Mouse (Mus musculus) brain, embryonic 18.5 days (tissue): ENCODE measurements around the gene Pde9a.

Experiments
- DNase-seq: peaks from one replicate; pipeline ENCODE4 v3.0.0-alpha.2; 2012; ENCODE audit warnings: low read depth, low spot score

Pde9a gene

GRCm38 (mm10) chr17:31386766-31387275 is 811 bp downstream of the Pde9a start:
- DNase-seq, result no peak

- no peak for DNase-seq
These were observed 3.5 kb downstream of the Pde9a start for GRCm38 (mm10) chr17:31389432-31390050.

- no peak for DNase-seq
These were observed 5.5 kb downstream of the Pde9a start for GRCm38 (mm10) chr17:31391462-31391861.

DNA sequence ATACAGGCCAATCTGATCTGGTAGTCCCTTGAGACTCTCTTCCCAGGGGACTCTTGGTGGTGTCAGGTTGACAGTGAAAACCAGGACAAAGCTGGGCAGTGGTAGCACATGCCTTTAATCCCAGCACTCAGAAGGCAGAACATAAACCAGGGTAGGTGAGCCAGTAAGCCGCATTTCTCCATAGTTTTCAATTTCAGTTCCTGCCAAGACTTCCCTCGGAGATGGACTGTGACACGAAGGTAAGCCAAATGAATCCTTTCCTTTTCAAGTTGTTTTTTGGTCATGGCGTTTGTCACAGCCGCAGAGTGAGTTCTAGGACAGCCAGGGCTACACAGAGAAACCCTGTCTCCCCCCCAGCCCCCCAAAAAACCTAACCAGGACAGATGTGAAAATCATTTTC is 6.0 kb downstream of the Pde9a start:
- no peak for DNase-seq

DNA sequence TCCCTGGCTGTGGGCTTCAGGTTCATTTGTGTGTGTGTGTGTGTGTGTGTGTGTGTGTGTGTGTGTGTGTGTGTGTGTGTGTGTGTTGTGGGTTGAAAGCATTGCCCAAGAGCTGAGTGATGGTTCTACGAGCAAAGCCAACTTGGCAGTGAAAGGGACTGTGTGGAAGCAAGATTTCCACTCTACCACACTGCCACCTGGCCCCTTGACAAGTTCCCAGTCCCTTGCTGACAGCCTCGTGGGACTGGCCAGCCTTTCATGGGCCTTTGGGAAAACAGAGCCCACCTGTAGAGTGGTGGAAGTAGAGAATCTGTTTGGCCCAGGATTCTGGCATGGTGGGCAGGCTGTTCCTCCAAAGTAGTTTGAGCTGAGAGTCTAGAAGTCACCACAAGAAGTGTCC is 7.8 kb downstream of the Pde9a start:
- no peak for DNase-seq

- no peak for DNase-seq
These were observed 14.3 kb downstream of the Pde9a start for GRCm38 (mm10) chr17:31400294-31400693.

GRCm38 (mm10) chr17:31401160-31401559 is 15.2 kb downstream of the Pde9a start:
- no peak for DNase-seq

GRCm38 (mm10) chr17:31402713-31403112 is 16.7 kb downstream of the Pde9a start:
- no peak for DNase-seq

- DNase-seq, result no peak
These were observed 19.8 kb downstream of the Pde9a start for GRCm38 (mm10) chr17:31405694-31406227.

DNA sequence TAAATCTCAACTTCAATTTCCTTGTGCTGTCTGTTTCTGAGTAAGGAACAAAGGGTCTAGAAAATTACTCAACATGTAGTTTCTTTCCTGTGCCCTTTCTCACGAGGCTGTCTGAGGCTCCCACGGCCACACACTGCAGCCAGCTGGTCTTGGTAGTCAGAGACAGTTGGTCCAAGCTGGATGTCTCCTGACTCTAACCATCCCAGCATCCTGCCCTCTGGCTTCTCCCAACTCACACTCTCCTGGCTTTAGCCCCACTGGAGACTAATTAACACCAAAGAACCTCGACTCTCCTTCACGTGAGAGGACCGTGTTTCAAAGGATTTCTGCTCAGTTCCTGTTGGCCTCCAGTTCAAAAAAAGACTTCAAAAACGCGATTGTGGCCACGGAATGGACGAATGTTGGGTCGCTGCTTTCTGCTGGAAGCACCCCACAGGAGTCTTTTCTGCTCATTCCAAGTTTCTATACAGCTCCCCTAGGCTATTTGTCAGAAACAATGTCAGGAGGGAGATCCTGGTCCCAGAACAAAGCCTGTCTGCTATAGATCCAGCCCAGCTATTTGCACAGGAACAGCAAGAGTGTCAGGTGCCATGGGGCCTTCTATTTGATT is 23.8 kb downstream of the Pde9a start:
- no peak for DNase-seq

DNA sequence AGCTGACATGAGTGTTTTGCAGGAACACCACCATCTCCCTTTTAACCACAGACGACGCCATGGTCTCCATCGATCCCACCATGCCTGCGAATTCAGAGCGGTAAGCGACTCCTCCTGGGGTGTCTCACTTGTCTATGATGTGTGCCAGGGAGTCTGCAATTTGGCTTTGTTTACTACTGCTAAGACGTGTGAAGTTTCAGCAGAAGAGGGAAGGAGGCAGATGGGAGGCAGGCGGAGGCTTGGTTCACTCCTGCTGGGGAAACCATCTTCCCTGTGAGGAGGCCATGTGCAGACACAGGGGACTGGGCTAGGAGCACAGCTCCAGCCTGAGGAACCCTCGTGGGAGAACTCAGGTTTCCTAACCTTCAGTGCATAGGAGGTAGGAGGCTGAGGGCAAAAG is 29.2 kb downstream of the Pde9a start:
- no peak for DNase-seq

DNA sequence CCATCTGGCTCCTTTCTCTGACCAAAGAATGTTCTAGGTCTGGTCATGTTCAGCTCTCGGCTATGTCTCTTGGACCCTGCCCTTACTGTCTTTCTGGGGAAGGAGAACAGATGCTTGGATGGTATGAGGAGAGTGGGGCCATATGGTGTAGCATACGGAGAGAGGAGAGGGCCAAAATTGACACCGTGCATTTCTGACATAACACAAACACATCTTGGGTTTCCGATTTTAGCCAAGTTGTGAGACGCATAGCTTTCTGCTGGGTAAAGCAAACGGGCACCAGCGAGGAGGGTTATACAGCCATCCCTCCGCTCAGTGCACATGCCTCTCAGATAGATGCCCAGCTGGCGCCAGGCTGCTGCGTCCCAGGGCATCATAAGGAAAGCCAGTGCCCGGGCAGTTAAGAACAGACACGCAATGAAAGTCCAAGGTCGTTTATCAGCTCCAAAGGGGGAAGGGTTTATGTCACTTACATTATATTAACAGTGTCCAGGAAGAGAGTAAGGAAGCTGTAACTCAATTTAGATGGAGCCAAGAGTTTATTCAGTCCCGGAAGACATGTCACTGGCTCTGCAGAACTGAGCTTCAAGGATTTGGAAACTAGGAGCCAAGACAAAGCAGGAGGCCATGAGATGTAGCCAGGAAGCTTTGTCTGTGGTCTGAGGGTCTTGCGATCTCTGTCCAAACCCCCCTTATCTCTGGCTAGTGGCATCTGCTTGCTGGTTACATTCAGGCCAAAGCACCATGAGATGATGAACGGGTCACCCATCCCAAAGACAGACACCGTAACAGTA is 33.0 kb downstream of the Pde9a start:
- no peak for DNase-seq

DNA sequence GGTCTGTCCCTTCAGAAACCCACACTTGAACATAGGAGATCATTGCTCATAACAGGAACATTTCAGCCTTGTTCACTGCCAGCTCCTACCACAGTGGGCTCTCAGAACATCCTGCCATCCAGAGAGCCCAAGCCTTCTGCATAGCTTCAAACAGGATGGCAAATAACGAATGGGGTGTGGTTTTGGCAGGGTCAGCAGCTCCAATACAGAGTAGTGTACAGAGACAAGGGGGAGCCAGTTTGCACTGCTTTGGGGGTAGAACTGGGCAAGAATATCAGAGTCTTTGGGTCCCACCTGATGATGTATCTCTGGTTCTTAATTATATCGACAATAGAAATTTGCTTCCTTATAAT is 33.6 kb downstream of the Pde9a start:
- no peak for DNase-seq

GRCm38 (mm10) chr17:31419995-31420394 is 34.0 kb downstream of the Pde9a start:
- no peak for DNase-seq

DNA sequence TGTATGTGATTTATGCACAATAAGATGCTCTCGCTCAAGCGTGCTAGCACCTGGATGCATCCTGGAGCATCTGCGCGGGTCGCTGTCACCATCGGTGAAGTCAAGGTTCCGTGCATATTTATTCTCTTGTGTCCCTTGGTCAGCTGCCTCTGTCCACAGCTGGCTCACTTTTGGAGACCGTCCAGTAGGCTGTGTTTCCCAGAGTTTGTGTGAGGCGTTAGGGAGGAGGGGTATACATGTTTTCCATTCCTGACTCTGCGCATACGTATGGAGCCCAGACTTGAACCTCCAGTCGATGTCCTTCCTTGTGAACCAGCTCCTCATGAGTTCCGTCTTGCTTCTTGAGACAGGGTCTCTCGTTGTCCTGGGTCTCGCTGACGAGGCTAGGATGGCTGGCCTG is 34.6 kb downstream of the Pde9a start:
- DNase-seq, result no peak

GRCm38 (mm10) chr17:31422381-31422780 is 36.4 kb downstream of the Pde9a start:
- DNase-seq, result no peak

DNA sequence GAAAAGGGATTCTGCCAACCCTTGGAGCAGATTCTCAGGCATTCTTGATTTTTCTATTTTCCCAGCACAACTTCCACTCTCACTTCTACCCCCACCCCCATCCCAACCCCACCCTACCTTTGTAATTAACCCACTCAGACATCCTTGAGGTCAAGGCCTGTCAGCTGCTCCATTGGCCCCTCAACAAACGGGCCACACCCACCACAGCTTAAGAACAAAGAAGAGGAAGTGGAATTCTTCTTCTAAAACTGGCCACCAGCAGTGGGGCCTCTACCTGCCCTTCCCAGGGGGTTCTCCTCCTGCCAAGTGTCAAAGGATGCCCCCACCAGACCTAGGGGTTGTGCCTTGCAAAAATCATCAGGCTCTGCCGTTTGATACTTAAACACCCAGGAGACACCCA is 37.0 kb downstream of the Pde9a start:
- no peak for DNase-seq

DNA sequence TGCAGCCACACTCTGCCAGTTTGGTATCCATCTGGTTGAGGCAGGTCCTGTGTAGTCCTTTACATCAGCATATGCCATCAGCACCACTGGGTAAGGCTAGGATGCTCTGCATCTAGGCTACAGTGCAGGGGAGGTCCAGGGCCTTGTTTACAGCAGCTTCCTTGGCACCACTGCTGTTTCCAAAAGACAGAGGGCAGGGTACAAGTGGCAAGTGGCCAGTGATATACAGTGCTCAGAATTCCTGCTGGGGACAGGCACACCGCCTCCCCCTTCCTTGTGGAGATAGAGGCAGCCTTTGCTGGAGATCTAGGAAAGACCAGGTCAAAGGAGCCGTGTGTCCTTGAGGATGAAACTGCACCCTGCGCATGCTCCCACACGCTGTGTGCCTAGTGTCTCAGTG is 38.3 kb downstream of the Pde9a start:
- no peak for DNase-seq

DNA sequence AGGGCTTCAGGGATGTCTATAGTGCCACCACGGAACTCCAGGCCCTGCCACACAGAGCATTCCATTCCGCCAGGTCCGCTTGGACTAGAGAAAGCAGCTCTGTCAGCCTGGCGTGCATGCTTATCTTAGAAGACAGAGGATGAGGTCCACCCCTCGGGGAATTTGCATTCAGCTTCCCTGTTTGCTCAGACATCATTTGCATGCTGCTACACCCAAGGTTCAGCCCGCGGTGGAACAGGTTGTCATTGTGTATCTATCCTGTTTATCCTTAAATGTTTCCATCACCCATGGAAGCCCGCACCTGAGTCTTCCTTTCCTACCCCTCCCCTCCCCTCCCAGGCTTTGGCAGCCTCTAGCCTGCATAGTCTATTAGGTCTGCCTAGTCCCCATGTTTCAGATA is 38.8 kb downstream of the Pde9a start:
- DNase-seq, result no peak

DNA sequence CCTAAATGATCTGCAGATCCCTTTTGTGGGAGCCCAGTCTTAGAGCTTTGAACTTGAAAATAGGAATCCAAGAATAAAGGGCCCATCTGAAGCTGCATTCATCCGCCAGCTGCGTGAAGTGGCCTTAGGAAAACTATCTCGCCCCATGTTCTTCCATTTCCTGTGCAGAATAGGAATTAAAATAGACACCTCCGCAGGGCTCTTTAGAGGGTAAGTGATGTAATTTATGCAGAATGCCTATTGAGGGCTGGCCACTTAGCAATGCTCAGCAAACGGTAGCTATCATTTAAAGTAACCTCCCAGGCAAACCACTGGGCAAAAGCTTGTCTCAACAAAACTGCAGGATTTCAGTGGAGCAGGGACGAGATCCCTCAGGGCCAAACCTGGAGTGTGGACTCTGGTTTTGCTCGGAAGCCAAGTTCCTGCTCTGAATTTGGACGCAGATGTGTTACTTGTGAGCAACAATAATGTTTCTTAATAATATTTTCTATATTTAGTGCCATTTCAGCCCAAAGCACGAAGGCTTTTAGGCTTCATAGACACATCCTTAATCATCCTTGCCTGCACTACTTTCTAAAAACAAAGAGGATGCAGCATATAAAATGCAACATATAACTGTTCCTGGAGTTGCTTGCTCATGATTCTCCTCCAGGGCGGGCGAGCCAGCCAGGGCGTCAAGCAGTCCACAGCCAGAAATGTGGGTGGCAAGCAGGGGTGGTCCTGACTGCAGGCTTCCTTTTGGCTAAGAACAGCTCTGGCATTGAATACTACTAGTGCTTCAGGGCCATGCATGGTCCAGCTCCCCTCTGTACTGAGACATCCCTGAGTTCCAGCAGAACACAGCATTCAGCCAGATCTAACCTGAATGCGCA is 40.1 kb downstream of the Pde9a start:
- DNase-seq, result no peak

DNA sequence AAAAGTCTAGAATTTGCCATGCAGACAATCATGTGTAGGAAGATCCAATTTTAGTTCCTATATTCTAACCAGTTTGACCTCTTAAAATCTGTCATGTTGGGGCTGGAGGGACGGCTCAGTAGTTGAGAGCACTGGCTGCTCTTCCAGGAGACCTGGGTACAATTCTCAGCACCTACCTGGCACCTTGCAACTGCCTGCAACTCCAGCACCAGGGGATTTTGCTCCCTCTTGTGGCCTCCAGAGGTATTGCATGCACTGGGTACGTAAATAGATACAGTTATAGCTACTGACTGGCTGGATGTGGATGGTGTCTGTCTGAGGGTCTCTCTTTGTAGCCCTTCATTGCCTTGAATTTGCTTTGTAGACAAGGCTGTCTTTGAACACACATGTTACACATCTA is 43.4 kb downstream of the Pde9a start:
- DNase-seq, result no peak

DNA sequence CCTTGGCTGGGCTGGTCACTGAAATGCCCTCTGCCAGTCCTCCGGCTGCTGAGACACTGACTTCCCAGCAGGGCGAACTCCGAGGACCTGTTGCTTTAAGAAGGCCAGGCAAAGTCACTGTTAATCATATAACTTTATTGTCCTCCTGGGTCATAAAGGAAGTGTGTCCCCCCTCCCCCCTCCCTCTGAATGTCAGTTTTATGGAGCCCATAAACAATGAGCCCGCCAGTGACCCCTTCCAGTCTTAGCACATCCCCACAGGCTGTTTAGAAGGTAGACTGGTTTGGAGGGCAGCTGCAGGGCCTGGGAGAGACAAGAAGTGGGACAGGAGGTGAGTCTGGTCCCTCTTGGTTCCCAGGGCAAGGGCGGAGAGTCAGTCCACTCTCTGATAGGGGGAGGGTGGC is 46.9 kb downstream of the Pde9a start:
- no peak for DNase-seq
